Mouse (Mus musculus) cerebellum, postnatal 36 days (tissue): Measurements from ENCODE around the gene Ano10.
A peak's percentile ranks its signal among the peaks of the same experiment; 100 is the strongest.
"Not testable (repeated sequence)": the region's sequence is repeated elsewhere in the genome, so short reads cannot be mapped to it uniquely, and the experiment has no call there.

ENCODE experiments used
- DNase-seq, 2 experiments: peaks; one replicate each; pipeline ENCODE4 v3.0.0; 2021 to 2022; ENCODE audit warnings: mixed read lengths in 2 of 2

The Ano10 gene

GRCm38 (mm10) chr9:122294242-122294881 lies at the start of gene Ano10:
TSS of gene Ano10 (minus strand) at chr9:122294423.
- DNase-seq = peak; percentile 91 to 93

- no peak for DNase-seq
Measured at GRCm38 (mm10) chr9:122343399-122343798, 49.2 kb upstream of the Ano10 start.

- DNase-seq = no peak
Measured at GRCm38 (mm10) chr9:122339972-122340371, 45.7 kb upstream of the Ano10 start.

- no peak for DNase-seq
Measured at GRCm38 (mm10) chr9:122337510-122337931, 43.3 kb upstream of the Ano10 start.

- no peak for DNase-seq
Measured at GRCm38 (mm10) chr9:122336677-122337076, 42.5 kb upstream of the Ano10 start.

GRCm38 (mm10) chr9:122328199-122328598 lies 34.0 kb upstream of the Ano10 start:
- no peak for DNase-seq

- DNase-seq = no peak
Measured at GRCm38 (mm10) chr9:122325996-122326395, 31.8 kb upstream of the Ano10 start.

GRCm38 (mm10) chr9:122322356-122322755 lies 28.1 kb upstream of the Ano10 start:
- DNase-seq = no peak

GRCm38 (mm10) chr9:122320626-122321025 lies 26.4 kb upstream of the Ano10 start:
- DNase-seq = no peak

- DNase-seq = no peak
Measured at GRCm38 (mm10) chr9:122316562-122316961, 22.3 kb upstream of the Ano10 start.

GRCm38 (mm10) chr9:122315501-122315900 lies 21.3 kb upstream of the Ano10 start:
- no peak for DNase-seq

- no peak for DNase-seq
Measured at GRCm38 (mm10) chr9:122314942-122315341, 20.7 kb upstream of the Ano10 start.

- DNase-seq = no peak
Measured at GRCm38 (mm10) chr9:122314386-122314785, 20.2 kb upstream of the Ano10 start.

- not testable (repeated sequence) for DNase-seq
Measured at GRCm38 (mm10) chr9:122313128-122313527, 18.9 kb upstream of the Ano10 start.

- DNase-seq = no peak
Measured at GRCm38 (mm10) chr9:122312296-122312990, 18.2 kb upstream of the Ano10 start.

- no peak for DNase-seq
Measured at GRCm38 (mm10) chr9:122311051-122311760, 17.0 kb upstream of the Ano10 start.

GRCm38 (mm10) chr9:122310613-122311049 lies 16.4 kb upstream of the Ano10 start:
- peak; percentile 79 for DNase-seq

GRCm38 (mm10) chr9:122309013-122309980 lies 15.1 kb upstream of the Ano10 start:
- no peak for DNase-seq

- DNase-seq = no peak
Measured at GRCm38 (mm10) chr9:122305302-122305701, 11.1 kb upstream of the Ano10 start.

- DNase-seq = no peak
Measured at GRCm38 (mm10) chr9:122296169-122296568, 1.9 kb upstream of the Ano10 start.

- no peak for DNase-seq
Measured at GRCm38 (mm10) chr9:122295396-122295795, 1.2 kb upstream of the Ano10 start.

GRCm38 (mm10) chr9:122293865-122294241 lies 370 bp downstream of the Ano10 start:
- DNase-seq = no peak

GRCm38 (mm10) chr9:122290192-122290591 lies 4.0 kb downstream of the Ano10 start:
- DNase-seq = no peak
